Mouse (Mus musculus): ENCODE measurements at regions not wholly inside any gene's neighbourhood (a gene's known extent, or its start where the extent isn't known, plus 50 kb on each side); places are given as distances from the start of the nearest gene placed in this dataset.
"Not testable (repeated sequence)": the region's sequence is repeated elsewhere in the genome, so short reads cannot be mapped to it uniquely, and the experiment has no call there.

DNA sequence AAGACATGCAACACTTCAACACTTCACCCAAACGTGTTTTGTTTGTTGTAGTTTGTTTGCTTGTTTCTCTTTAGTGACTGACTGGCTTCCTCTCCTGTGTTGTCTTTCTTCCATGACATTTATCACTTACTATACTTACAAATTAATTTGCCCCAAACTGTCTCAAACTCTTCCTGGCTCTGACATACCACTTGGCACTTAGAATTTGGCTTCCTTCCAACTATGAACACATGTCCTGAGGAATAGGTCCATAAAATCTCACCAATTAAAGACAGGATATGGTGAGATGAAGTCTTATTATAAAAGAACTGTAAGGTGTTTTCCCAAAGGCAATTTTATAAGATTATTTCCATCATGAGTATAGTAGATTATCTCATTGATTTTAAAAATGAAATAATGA, 386.0 kb downstream of the Tlr4 start:
- Histone ChIP-seq H3K36me3 (ENCODE audit: control insufficient read depth, insufficient read depth, low read length) (no peaks in the 10 kb centered on the region), H3K9me3 (replicated peaks; ENCODE audit: control insufficient read depth, low read length, poor library complexity, severe bottlenecking) (no peaks in the 10 kb centered on the region), H3K4me3 (ENCODE audit: low read depth, low read length) (no peak overlapping the region), H3K4me1 (ENCODE audit: control insufficient read depth, insufficient read depth, low read length) (no peaks in the 10 kb centered on the region), H3K27me3 (ENCODE audit: control insufficient read depth, insufficient read depth, low read depth, low read length) (no peaks in the 10 kb centered on the region), H3K4me2 (ENCODE audit: low read length) (no peak overlapping the region), H3K9ac (ENCODE audit: low read depth, low read length) (no peak overlapping the region), H3K27ac (ENCODE audit: low read length) (no peak overlapping the region)
- 74% methylated on average over 1 of the region's 1 CpGs for WGBS
- no peak for ATAC-seq

DNA sequence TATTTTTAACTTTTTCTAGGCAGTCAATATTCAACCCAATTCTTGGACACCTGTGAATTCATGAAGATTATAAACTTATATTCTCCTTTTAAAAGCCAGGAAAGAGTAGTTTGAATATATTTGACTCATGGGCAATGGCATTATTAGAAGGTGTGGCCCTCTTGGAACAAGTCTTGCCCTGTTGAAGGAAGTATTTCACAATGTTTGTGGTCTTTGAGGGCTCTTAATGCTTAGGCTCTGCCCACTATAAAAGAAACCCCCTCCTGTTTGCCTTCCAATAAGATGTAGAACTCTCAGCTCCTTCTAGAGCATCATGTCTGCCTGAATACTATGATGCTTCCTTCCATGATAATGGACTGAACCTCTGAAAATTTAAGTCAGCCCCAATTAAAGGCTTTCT, 397.1 kb downstream of the Tlr4 start:
- H3K36me3 ChIP-seq (ENCODE audit: control insufficient read depth, insufficient read depth, low read length) = no peaks in the 10 kb centered on the region
- H3K9ac ChIP-seq (ENCODE audit: low read depth, low read length) = no peak overlapping the region
- no peak for ATAC-seq
- H3K4me1 ChIP-seq (ENCODE audit: control insufficient read depth, insufficient read depth, low read length) = no peaks in the 10 kb centered on the region
- no peak overlapping the region for H3K27ac ChIP-seq (ENCODE audit: low read length)
- no peaks in the 10 kb centered on the region for H3K9me3 ChIP-seq (replicated peaks; ENCODE audit: control insufficient read depth, low read length, poor library complexity, severe bottlenecking)
- H3K27me3 ChIP-seq (ENCODE audit: control insufficient read depth, insufficient read depth, low read depth, low read length) = no peaks in the 10 kb centered on the region
- no peak overlapping the region for H3K4me3 ChIP-seq (ENCODE audit: low read depth, low read length)
- no peak overlapping the region for H3K4me2 ChIP-seq (ENCODE audit: low read length)

DNA sequence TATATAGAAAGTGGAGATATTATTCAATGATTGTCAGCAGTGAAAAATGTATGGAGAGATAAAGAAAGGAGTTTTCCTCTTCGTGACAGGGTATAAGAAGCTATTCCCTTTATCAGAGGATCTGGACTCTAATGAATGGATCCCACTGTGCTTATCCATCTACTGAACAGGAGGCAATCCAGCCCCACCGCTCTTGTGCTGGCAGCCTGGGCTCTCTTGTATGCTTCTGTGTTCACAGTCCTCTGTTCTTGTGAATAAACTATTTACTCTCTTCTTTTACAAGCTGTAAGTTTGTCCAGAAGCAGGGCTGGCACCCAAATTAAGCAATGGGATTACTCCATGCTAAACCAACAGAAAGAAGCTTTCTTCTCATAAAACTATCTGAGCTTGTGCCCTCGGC, 401.8 kb downstream of the Tlr4 start:
- no peak overlapping the region for H3K27ac ChIP-seq (ENCODE audit: low read length)
- H3K27me3 ChIP-seq (ENCODE audit: control insufficient read depth, insufficient read depth, low read depth, low read length) = no peaks in the 10 kb centered on the region
- no peak overlapping the region for H3K4me3 ChIP-seq (ENCODE audit: low read depth, low read length)
- no peaks in the 10 kb centered on the region for H3K4me1 ChIP-seq (ENCODE audit: control insufficient read depth, insufficient read depth, low read length)
- H3K9ac ChIP-seq (ENCODE audit: low read depth, low read length) = no peak overlapping the region
- 47% methylated on average over 3 of the region's 3 CpGs for WGBS
- H3K4me2 ChIP-seq (ENCODE audit: low read length) = no peak overlapping the region
- H3K9me3 ChIP-seq (replicated peaks; ENCODE audit: control insufficient read depth, low read length, poor library complexity, severe bottlenecking) = no peaks in the 10 kb centered on the region
- no peak for ATAC-seq
- H3K36me3 ChIP-seq (ENCODE audit: control insufficient read depth, insufficient read depth, low read length) = no peaks in the 10 kb centered on the region

DNA sequence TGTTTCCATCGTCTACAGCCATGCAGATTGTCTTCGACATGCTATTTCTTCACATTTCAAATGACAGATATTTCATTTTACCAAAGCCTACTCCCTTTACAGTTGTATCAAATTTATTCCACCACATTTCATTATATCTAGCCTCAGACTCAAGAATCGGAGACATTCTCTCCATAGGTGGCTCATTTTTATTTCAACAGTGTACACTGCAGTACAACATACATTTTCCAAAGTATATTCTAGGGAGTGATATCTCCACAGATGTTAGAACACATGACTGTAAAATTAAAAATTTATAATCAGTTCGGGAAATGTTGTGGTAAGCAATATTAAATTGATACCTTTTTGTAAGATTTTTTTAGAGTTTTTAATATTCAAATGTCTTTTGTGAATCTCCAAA, 446.2 kb downstream of the Tlr4 start:
- no peaks in the 10 kb centered on the region for H3K27me3 ChIP-seq (ENCODE audit: control insufficient read depth, insufficient read depth, low read depth, low read length)
- no peak overlapping the region for H3K9ac ChIP-seq (ENCODE audit: low read depth, low read length)
- H3K4me3 ChIP-seq (ENCODE audit: low read depth, low read length) = no peak overlapping the region
- H3K4me1 ChIP-seq (ENCODE audit: control insufficient read depth, insufficient read depth, low read length) = no peaks in the 10 kb centered on the region
- H3K27ac ChIP-seq (ENCODE audit: low read length) = no peak overlapping the region
- H3K36me3 ChIP-seq (ENCODE audit: control insufficient read depth, insufficient read depth, low read length) = no peaks in the 10 kb centered on the region
- no peak for ATAC-seq
- 83% methylated on average over 4 of the region's 4 CpGs for WGBS
- no peaks in the 10 kb centered on the region for H3K9me3 ChIP-seq (replicated peaks; ENCODE audit: control insufficient read depth, low read length, poor library complexity, severe bottlenecking)
- H3K4me2 ChIP-seq (ENCODE audit: low read length) = no peak overlapping the region

DNA sequence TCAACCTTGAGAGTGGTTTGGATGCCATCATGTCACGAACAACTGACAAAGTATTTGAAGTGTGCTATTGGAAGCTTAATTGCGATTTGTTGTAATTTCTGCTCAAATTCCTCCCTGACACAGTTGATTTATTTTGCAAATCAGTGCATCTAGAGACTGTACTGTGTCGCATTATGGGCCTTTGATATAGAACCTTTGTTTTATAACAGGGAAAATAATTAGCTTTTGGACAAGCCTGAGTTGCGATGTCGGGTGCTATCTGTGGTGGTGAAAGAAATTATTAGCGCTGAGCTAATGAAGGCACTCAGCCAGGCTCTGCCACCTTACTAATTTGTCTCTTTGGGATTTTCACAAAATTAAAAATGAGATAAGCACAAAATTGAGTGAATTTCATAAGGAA, 473.6 kb downstream of the Tlr4 start:
- Histone ChIP-seq H3K27ac (ENCODE audit: low read length) (no peak overlapping the region), H3K9me3 (replicated peaks; ENCODE audit: control insufficient read depth, low read length, poor library complexity, severe bottlenecking) (no peaks in the 10 kb centered on the region), H3K4me1 (ENCODE audit: control insufficient read depth, insufficient read depth, low read length) (0 out of 2 replicates have a peak, but pooled peaks cover 3% of the 10 kb centered on the region), H3K9ac (ENCODE audit: low read depth, low read length) (no peak overlapping the region), H3K36me3 (ENCODE audit: control insufficient read depth, insufficient read depth, low read length) (no peaks in the 10 kb centered on the region), H3K27me3 (ENCODE audit: control insufficient read depth, insufficient read depth, low read depth, low read length) (no peaks in the 10 kb centered on the region), H3K4me2 (ENCODE audit: low read length) (no peak overlapping the region), H3K4me3 (ENCODE audit: low read depth, low read length) (no peak overlapping the region)
- WGBS = 64% methylated on average over 6 of the region's 6 CpGs
- ATAC-seq = peak; percentile 73

DNA sequence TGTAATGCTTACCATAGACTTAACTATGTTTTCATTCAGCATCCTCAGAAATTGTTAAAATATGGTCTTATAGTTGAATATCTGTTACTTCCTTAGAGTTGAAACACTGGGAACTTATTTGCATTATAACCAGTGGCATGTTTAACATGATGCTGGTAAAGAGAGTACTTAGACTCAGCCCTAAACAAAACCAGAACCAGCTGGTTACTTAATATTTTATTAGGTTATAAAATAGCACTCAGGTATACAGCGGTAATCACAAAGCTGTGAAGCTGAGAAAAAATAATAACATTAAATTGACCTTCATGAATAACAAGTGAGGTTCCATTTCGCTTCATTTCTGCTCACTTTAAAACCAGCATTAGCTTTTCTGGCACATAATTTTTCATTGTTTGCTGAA, 474.4 kb downstream of the Tlr4 start:
- 71% methylated on average over 2 of the region's 2 CpGs for WGBS
- Histone ChIP-seq H3K27me3 (ENCODE audit: control insufficient read depth, insufficient read depth, low read depth, low read length) (no peaks in the 10 kb centered on the region), H3K4me2 (ENCODE audit: low read length) (no peak overlapping the region), H3K9me3 (replicated peaks; ENCODE audit: control insufficient read depth, low read length, poor library complexity, severe bottlenecking) (no peaks in the 10 kb centered on the region), H3K36me3 (ENCODE audit: control insufficient read depth, insufficient read depth, low read length) (no peaks in the 10 kb centered on the region), H3K9ac (ENCODE audit: low read depth, low read length) (no peak overlapping the region), H3K4me1 (ENCODE audit: control insufficient read depth, insufficient read depth, low read length) (0 out of 2 replicates have a peak, but pooled peaks cover 3% of the 10 kb centered on the region), H3K4me3 (ENCODE audit: low read depth, low read length) (no peak overlapping the region), H3K27ac (ENCODE audit: low read length) (no peak overlapping the region)
- no peak for ATAC-seq

DNA sequence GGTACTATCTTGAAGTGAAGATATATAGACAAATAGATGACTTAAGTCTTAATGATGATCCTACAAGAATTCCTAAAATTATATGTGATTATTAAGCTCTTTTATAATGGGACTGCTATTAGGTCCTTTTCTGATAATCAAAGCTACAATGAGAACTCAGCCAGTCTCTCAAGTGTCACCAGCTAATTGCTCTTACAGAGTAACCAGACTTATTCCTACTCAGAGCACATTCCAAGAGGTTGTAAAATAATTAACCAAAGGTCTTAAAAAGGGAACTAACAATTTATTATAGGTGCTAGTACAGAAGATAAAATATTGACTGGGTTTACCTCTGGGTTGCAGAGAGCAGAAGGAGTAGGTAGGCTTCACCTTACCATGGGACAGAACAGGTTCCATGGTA, 492.7 kb downstream of the Tlr4 start:
- H3K9ac ChIP-seq (ENCODE audit: low read depth, low read length); ATAC-seq; H3K4me1 ChIP-seq (ENCODE audit: control insufficient read depth, insufficient read depth, low read length); H3K4me3 ChIP-seq (ENCODE audit: low read depth, low read length); H3K27me3 ChIP-seq (ENCODE audit: control insufficient read depth, insufficient read depth, low read depth, low read length); H3K36me3 ChIP-seq (ENCODE audit: control insufficient read depth, insufficient read depth, low read length); H3K27ac ChIP-seq (ENCODE audit: low read length); H3K4me2 ChIP-seq (ENCODE audit: low read length); H3K9me3 ChIP-seq (replicated peaks; ENCODE audit: control insufficient read depth, low read length, poor library complexity, severe bottlenecking): not testable (repeated sequence)
